Mouse (Mus musculus) midbrain, embryonic 15.5 days (tissue): ENCODE measurements around the gene Olfr1441. TPM values are rescaled to one million over a fixed set of nuclear protein-coding genes. Genes with fewer than 3 reads are reported as not detected.

Source experiments
- ATAC-seq: fragments of 200-750 bp; cut with Nextera tagmentation; replicated peaks from 2 replicates; pipeline ENCODE4 v1.8.0; 2017; ENCODE audit warnings: moderate TSS enrichment
- H3K27ac ChIP-seq: fragments of 300-500 bp; sonication (generic); 2 replicates; pipeline ENCODE4 v1.5.1; 2015; ENCODE audit warnings: mild to moderate bottlenecking, inconsistent platforms
- H3K27me3 ChIP-seq: fragments of 300-500 bp; sonication (generic); replicated peaks from 2 replicates; pipeline ENCODE4 v1.6.1; 2015; ENCODE audit warnings: inconsistent platforms
- H3K36me3 ChIP-seq: fragments of 300-500 bp; sonication (generic); replicated peaks from 2 replicates; pipeline ENCODE4 v1.6.1; 2015; ENCODE audit warnings: inconsistent platforms
- H3K4me1 ChIP-seq: fragments of 300-500 bp; sonication (generic); 2 replicates; pipeline ENCODE4 v1.6.1; 2015; ENCODE audit warnings: inconsistent platforms
- H3K4me2 ChIP-seq: fragments of 300-500 bp; sonication (generic); 2 replicates; pipeline ENCODE4 v1.6.1; 2015; ENCODE audit warnings: inconsistent platforms, mild to moderate bottlenecking, moderate library complexity
- H3K4me3 ChIP-seq: fragments of 300-500 bp; sonication (generic); 2 replicates; pipeline ENCODE4 v1.5.1; 2015; ENCODE audit warnings: mild to moderate bottlenecking, inconsistent platforms
- H3K9ac ChIP-seq: fragments of 300-500 bp; sonication (generic); 2 replicates; pipeline ENCODE4 v1.6.1; 2015; ENCODE audit warnings: mild to moderate bottlenecking, inconsistent platforms
- H3K9me3 ChIP-seq: fragments of 300-500 bp; sonication (generic); 2 replicates; pipeline ENCODE4 v1.6.1; 2016; ENCODE audit warnings: inconsistent platforms
- WGBS: fragments of 180-500 bp; shearing (Covaris S2); methylation state at CpG from one replicate; pipeline ENCODE4 v1.1.7; 2015; ENCODE audit warnings: mixed read lengths; 5-methylcytosine and 5-hydroxymethylcytosine counted together
- polyA plus RNA-seq: library from polyadenylated mRNA; unstranded; fragments of >200 nt; fragmentation: Nextera tagmentation; extraction: Ambion mirVana; gene quantifications from 2 replicates; pipeline ENCODE4 v1.2.1, GENCODE M21; 2015

Olfr1441 gene
- polyA plus RNA-seq, 1 experiment from 2014 or later: not detected

DNA sequence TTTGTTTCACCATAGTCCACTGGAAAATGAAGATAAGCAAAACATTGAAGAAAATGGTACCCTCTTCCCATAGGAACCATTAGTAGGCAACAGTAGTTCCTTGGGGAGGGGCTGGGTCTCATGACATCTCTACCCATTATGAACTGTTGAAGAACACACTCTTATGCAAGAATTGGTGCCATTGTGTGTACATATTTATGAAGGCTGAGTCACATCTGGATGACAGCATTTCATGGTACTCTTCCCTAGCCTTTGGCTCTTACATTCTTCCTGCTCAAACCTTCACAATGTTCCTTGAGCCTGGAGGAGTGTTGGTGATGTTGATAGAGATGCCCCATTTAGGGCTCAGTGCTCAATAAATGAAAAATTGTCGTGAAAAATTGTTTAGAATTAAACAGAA, 22.3 kb downstream of the Olfr1441 start:
- Histone ChIP-seq H3K27ac (no peak overlapping the region), H3K36me3 (no peaks in the 10 kb centered on the region), H3K9me3 (no peaks in the 10 kb centered on the region), H3K4me2 (no peak overlapping the region), H3K27me3 (no peaks in the 10 kb centered on the region), H3K4me3 (no peak overlapping the region), H3K4me1 (no peaks in the 10 kb centered on the region), H3K9ac (no peak overlapping the region)
- ATAC-seq: no peak
- WGBS: 67% methylated on average over 1 of the region's 1 CpGs

DNA sequence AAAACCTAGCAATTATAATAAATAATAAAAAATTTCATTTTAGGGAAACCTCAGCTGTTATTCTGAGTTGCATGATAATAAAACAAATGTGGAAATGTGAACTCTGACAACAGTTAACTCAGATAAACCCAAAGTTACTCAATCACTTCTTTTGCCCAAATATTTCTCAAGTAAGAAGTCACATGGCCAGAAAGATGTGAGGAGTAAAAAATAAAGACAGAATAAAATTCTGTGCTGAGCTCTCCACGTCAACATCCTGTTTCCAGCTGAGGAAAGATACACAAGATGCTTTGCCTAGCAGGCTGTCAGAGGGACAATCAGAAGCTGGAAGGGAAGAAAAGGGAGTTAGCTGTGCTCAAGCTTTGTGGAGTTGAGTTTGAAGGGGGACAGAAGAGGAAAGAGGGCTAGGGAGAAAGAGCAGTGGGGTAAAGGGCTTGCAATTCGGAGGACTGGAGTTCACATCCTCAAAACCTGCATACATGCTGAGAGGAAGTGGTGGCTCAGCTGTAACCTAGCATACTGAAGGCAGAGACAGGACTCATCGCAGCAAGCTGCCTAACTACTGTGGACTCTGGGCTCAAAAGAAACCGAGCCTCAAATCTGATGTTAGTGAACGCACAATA, 23.0 kb downstream of the Olfr1441 start:
- Histone ChIP-seq H3K27me3 (no peaks in the 10 kb centered on the region), H3K9me3 (no peaks in the 10 kb centered on the region), H3K4me2 (no peak overlapping the region), H3K4me3 (no peak overlapping the region), H3K9ac (no peak overlapping the region), H3K27ac (no peak overlapping the region), H3K4me1 (no peaks in the 10 kb centered on the region), H3K36me3 (no peaks in the 10 kb centered on the region)
- no peak for ATAC-seq
- 59% methylated on average over 5 of the region's 5 CpGs for WGBS

DNA sequence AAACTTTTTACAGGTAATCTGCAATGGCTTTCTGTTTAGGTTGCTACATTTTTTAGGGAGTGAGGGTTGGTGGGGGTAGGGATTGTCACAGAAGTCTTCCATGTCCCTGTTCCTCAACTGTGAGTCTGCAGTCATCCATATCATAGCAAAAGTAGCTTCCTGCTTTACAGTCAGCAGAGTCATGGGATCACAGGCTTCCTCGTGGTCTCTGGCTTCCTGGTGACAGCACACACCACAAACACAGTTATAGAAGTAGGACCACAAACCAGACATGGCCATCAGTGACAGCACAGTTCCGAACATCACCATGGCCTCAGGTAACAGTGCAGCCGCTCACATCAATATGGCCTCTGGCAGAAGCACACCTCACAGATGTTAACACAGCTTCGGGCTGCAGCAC, 25.3 kb downstream of the Olfr1441 start:
- WGBS: 80% methylated on average over 4 of the region's 4 CpGs
- Histone ChIP-seq H3K4me2 (no peak overlapping the region), H3K4me1 (no peaks in the 10 kb centered on the region), H3K27me3 (no peaks in the 10 kb centered on the region), H3K9me3 (no peaks in the 10 kb centered on the region), H3K27ac (no peak overlapping the region), H3K4me3 (no peak overlapping the region), H3K36me3 (no peaks in the 10 kb centered on the region), H3K9ac (no peak overlapping the region)
- no peak for ATAC-seq

DNA sequence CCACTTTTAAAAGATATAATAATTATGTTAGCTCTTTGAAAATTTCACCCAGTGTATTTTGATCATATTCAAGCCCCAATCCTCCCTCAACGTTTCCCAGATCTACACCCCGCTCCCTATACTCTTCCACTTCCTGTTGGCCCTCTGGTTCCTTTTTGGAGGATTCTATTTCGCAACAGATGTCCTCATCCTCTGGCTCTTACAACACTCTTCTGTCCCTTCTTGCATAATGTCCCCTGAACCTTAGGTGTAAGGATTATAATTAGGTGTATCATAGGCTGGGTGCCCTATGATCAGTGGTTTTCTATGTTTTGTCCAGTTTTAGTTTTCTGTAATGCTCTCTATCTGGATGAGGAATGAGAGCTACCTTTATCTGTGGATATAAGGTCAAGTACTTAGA, 27.8 kb downstream of the Olfr1441 start:
- Histone ChIP-seq H3K36me3 (no peaks in the 10 kb centered on the region), H3K4me1 (no peaks in the 10 kb centered on the region), H3K4me3 (no peak overlapping the region), H3K9me3 (no peaks in the 10 kb centered on the region), H3K4me2 (no peak overlapping the region), H3K9ac (no peak overlapping the region), H3K27me3 (no peaks in the 10 kb centered on the region), H3K27ac (no peak overlapping the region)
- ATAC-seq: no peak
- WGBS: 79% methylated on average over 3 of the region's 3 CpGs

DNA sequence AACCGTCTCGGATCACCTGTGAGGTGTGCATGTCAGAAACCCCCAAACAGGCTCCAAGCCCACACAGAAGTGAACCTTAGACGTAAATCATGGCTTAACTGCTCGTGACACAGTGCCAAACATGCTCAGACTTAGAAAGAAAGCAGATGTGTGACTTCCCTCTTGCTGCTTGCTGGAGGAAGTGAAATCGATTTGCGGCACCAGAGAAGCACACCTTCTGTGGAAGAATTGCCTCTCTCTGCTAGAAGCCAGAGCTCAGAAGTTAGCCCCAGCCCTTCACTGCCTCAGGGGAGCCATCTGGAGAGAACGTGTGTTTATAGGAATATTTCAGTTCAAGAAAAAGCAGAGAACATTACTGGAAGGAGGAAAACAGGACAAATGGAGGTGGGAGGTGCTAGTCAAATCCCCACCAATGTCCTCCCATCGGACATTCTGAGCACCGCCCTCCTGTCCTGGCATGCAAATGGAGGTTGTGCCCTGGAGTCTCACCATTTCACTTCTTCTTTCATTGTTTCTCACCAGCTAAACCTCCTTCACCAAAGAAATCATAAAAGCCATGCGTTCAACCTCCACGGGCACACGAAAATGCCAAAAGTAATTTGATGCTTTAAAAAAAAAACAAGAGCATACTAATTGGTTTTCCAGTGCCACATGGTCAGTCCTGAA, 40.3 kb downstream of the Olfr1441 start:
- Histone ChIP-seq H3K4me2 (no peak overlapping the region), H3K4me3 (no peak overlapping the region), H3K4me1 (no peaks in the 10 kb centered on the region), H3K36me3 (no peaks in the 10 kb centered on the region), H3K9ac (no peak overlapping the region), H3K27ac (no peak overlapping the region), H3K27me3 (no peaks in the 10 kb centered on the region), H3K9me3 (no peaks in the 10 kb centered on the region)
- no peak for ATAC-seq
- WGBS: 88% methylated on average over 12 of the region's 12 CpGs

DNA sequence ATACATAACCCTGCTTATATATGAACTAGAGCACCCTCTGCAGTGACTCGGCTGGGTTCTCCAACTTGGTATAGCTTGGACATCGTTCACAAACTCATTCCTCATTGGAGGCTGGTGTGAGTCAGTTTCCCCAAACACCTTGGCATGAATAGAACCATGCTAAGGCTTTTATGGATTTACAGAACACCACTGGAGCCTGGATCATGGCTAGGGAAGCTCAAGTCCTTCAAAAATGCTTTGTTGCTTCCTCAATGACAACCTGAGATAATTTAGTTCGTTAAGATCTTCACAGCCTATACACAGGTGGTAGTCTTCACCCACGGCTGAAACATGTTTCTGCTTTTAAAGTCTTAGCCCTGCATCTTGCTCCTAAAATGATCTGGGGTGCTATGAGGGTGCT, 42.3 kb downstream of the Olfr1441 start:
- H3K4me2 ChIP-seq: no peak overlapping the region
- no peaks in the 10 kb centered on the region for H3K27me3 ChIP-seq
- H3K9ac ChIP-seq: no peak overlapping the region
- H3K9me3 ChIP-seq: no peaks in the 10 kb centered on the region
- H3K27ac ChIP-seq: no peak overlapping the region
- no peaks in the 10 kb centered on the region for H3K36me3 ChIP-seq
- 82% methylated on average over 4 of the region's 4 CpGs for WGBS
- no peaks in the 10 kb centered on the region for H3K4me1 ChIP-seq
- H3K4me3 ChIP-seq: no peak overlapping the region
- no peak for ATAC-seq

DNA sequence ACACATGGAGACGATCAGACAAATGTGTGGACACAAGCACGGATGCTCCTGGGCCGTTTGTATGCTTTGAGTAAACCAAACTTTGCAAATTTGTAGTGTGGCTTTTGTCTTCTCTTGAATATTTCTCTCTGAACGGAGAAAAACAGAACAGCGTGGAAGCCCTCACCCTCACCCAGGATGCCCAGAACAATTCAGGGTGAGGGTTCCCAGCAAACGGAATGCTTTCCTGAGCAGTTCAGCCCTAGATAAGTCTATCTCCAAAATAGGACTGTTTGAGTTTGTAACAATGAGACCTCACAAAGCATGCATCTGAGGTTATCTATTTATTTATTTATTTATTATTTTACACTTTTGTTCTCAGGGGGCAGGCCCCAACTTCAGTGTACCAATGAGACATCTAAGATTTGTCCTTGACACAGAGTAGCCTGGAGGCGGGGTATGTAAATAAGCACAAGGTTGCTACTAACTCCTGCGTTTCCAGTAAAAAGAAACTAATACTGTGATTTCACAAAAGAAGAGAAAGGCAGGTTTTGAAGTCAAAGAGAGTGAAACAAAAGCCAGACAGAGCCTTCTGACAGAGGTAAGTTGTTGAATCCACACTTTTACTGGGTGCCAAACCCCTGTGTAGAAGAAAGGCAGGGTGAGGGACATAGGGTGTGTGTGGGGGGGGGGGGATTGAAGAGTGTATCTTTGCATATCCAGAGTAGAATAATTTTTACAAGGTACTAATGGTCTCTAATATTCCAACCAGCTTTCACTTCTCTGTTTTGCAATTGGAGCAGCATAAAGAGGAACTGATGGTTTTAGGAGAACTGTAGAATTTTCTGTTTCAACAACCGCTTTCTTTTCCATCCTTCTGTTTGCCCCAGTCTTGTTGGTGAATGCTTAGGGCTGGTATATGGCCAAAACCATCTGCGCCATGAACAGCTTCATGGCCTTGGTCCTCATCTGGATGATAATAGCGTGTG, 43.3 kb downstream of the Olfr1441 start, which contains the start of gene Mpeg1:
TSS of gene Mpeg1 (plus strand) at position 498 of the 968 bp plus-strand sequence.
- H3K36me3 ChIP-seq: no peaks in the 10 kb centered on the region
- no peak within 1 kb of the TSS for H3K9ac ChIP-seq
- WGBS: 84% methylated on average over 11 of the region's 11 CpGs
- no peaks in the 10 kb centered on the region for H3K9me3 ChIP-seq
- ATAC-seq: no peak
- H3K4me3 ChIP-seq: no peak within 1 kb of the TSS
- no peaks in the 10 kb centered on the region for H3K27me3 ChIP-seq
- no peak within 1 kb of the TSS for H3K4me2 ChIP-seq
- no peak within 1 kb of the TSS for H3K27ac ChIP-seq
- H3K4me1 ChIP-seq: no peaks in the 10 kb centered on the region

DNA sequence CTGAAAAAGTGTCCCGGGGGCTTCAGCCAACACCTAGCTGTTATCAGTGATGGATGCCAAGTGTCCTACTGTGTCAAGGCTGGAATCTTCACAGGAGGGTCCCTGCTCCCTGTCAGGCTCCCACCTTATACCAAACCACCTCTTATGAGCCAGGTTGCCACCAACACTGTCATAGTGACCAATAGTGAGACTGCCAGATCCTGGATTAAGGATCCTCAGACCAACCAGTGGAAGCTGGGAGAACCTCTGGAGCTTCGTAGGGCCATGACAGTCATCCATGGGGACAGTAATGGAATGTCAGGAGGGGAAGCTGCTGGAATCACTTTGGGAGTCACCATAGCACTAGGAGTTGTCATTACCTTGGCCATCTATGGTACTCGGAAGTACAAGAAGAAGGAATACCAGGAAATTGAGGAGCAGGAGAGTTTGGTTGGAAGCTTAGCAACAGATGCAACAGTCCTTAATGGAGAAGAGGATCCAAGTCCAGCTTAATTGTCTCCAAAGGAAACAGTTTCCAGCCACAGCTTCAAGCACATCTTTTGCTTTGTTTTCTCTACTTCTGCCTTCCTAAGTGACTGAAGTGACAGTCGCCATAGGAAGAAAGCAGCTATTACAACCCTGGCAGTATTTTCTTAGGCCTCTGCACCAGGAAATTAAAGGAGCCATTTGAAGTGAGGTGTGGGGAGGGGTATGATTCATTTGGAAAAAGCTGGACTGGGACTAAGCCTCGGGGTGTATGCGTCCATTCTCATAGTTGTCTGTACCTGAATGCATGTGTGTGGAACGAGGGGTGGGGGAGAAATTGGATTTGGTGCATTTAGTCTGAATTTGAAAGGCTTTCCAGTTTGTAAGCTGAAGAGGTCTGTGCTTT, 45.9 kb downstream of the Olfr1441 start:
- Histone ChIP-seq H3K4me2 (no peak overlapping the region), H3K9ac (no peak overlapping the region), H3K4me1 (no peaks in the 10 kb centered on the region), H3K9me3 (no peaks in the 10 kb centered on the region), H3K36me3 (0 out of 2 replicates have a peak, but pooled peaks cover 4% of the 10 kb centered on the region), H3K27me3 (no peaks in the 10 kb centered on the region), H3K27ac (no peak overlapping the region), H3K4me3 (no peak overlapping the region)
- no peak for ATAC-seq
- 71% methylated on average over 7 of the region's 7 CpGs for WGBS

DNA sequence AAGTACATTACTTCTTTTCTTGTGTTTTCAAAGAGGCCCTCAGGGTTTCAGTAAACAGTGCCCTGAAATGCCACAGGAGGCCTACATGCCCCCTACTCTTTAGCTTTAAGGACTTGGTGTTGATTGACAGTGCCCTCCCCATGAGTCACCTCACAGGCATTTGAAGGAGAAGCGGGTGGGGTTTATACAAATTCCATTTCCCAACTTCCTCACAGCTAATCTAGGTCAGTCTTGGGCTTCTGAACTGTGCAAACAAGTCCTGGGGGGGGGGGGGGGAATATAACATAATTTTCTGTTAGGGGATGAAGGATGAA, 46.4 kb downstream of the Olfr1441 start:
- Histone ChIP-seq H3K9me3 (no peaks in the 10 kb centered on the region), H3K4me1 (no peaks in the 10 kb centered on the region), H3K4me2 (no peak overlapping the region), H3K4me3 (no peak overlapping the region), H3K27ac (no peak overlapping the region), H3K27me3 (no peaks in the 10 kb centered on the region), H3K9ac (no peak overlapping the region), H3K36me3 (peaks cover 9% of the 10 kb centered on the region)
- WGBS: 29% methylated on average over 1 of the region's 1 CpGs
- no peak; the same call in 1 of the 2 replicates for ATAC-seq

DNA sequence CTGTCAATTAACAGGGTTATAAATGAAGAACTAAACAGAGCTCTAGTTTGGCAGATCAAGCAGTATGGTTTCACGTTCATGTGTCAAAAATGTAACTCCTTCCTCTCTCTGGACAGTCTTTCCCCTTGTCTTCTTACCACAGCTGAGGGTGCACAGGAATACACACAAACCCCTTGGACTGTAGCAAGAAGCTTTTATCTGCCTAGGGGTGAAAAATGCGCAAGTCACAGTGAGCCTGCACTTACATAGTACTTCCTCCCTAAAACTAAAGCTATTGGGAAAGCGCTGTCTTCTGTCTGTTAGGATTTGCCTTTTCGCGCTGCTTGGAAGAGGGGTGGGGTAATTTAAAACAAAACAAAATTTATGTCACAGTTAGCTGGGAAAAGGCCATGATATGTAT, 46.9 kb downstream of the Olfr1441 start:
- no peak overlapping the region for H3K9ac ChIP-seq
- H3K9me3 ChIP-seq: no peaks in the 10 kb centered on the region
- no peak for ATAC-seq
- WGBS: 81% methylated on average over 5 of the region's 5 CpGs
- no peaks in the 10 kb centered on the region for H3K4me1 ChIP-seq
- H3K36me3 ChIP-seq: peaks cover 13% of the 10 kb centered on the region
- no peak overlapping the region for H3K4me3 ChIP-seq
- H3K27ac ChIP-seq: no peak overlapping the region
- H3K27me3 ChIP-seq: no peaks in the 10 kb centered on the region
- H3K4me2 ChIP-seq: no peak overlapping the region

DNA sequence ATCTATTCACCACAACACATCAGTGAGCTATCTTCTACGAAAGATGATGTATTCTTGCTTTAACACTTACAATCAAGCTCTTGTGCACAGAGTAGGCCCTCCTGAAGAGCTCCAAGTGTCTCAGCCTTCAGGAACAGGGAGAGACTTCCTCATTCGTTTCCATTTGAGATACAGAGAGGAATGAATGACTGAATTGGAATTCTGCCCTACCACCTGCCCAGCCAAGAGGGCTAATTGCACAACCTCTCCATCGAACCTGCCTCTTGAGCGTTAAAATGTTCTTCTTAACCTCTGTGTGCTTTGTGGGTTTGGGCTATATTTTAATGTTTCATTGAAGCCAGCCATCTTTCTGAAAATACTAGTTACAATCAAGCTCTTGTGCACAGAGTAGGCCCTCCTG, 47.4 kb downstream of the Olfr1441 start:
- H3K4me1 ChIP-seq: no peaks in the 10 kb centered on the region
- WGBS: 83% methylated on average over 4 of the region's 4 CpGs
- H3K4me2 ChIP-seq: no peak overlapping the region
- no peak overlapping the region for H3K9ac ChIP-seq
- no peak overlapping the region for H3K27ac ChIP-seq
- no peaks in the 10 kb centered on the region for H3K27me3 ChIP-seq
- H3K36me3 ChIP-seq: peaks cover 18% of the 10 kb centered on the region
- ATAC-seq: no peak
- no peaks in the 10 kb centered on the region for H3K9me3 ChIP-seq
- H3K4me3 ChIP-seq: no peak overlapping the region
